ENCODE assay signal across 11 mouse cellular contexts in the genomic region with DNA sequence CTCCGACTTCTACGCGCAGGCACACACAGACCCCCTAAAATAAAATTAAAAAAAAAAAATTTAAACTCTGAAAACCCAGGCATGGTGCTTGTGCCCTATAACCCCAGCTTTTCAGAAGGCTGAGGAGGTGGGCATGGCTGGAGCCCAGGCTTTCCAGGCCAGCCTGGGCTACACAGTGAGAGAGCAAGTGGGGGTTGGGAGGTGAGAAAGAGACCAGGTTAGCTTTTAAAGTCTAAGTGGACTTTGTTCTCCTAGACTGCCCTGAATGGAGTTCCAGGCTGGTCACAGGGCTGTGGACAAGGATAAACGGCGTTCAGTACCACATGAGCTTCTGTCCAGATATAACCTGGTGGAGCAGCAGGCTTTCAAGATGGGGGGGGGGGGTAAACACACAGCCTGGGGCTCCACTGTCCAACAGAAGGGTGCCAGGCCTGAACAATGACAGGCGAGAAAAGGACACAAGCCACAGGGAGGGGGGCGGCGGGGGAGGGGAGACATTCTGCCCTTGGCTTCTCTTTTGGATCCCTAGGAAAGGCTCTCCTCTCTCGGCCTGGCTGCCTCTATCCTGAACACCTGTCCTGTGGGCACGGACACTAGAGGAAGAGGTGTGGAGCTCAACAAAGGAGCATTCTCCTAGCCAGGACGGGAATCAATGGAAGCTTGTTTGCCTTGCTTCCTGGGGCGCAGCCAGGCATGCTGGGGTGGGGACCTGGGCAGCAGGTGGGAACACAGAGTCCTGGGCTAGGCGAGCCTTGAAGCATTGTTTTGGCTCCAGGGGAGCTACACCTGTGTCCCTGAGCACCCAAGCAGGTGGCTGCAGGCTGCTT. TPM values are rescaled to one million over a fixed set of nuclear protein-coding genes. Genes with fewer than 3 reads are reported as not detected.
DNase-seq lines count a peak whose midpoint lies in the region; ATAC-seq and TF ChIP-seq lines count a peak whose summit lies in the region.
"Had no signal": no experiment of that assay in that cellular context is flagged by ENCODE, and none has a peak within 500 bp of the region (broad histone marks: within the 10 kb centered on the region; RNA-seq: fewer than 3 reads in every experiment).

No protein-coding gene starts in this region.

- no peak overlapping the region for H3K4me3 ChIP-seq in kidney, embryonic 15.5 days (replicated peaks)
- H3K4me3 ChIP-seq in ES-Bruce4 (ENCODE audit: low read depth, low read length) = no peak overlapping the region
- no peak overlapping the region for H3K4me3 ChIP-seq in intestine, postnatal 0 days (ENCODE audit: low read depth, low read length)
- H3K4me3 ChIP-seq: liver, embryonic 15.5 days had no signal

- TF ChIP-seq POLR2A in ES-Bruce4 (IDR thresholded peaks at IDR 0.05; ENCODE audit: insufficient read depth, low read length) = no peak

- WGBS in kidney, embryonic 15.5 days = 71% methylated on average over 13 of the region's 13 CpGs
- 53% methylated on average over 13 of the region's 13 CpGs for WGBS in intestine, postnatal 0 days

- H3K9me3 ChIP-seq in kidney, embryonic 15.5 days (replicated peaks) = no peaks in the 10 kb centered on the region
- H3K9me3 ChIP-seq in ES-Bruce4 (replicated peaks; ENCODE audit: control insufficient read depth, insufficient read depth, low read length, poor library complexity, severe bottlenecking) = no peaks in the 10 kb centered on the region
- H3K9me3 ChIP-seq in intestine, postnatal 0 days (ENCODE audit: control insufficient read depth) = no peaks in the 10 kb centered on the region
- H3K9me3 ChIP-seq: liver, embryonic 15.5 days had no signal

- H3K27ac ChIP-seq in kidney, embryonic 15.5 days = peak overlapping the region; percentile 76
- no peak overlapping the region for H3K27ac ChIP-seq in ES-Bruce4 (ENCODE audit: insufficient read depth, low read length)
- H3K27ac ChIP-seq in intestine, postnatal 0 days (ENCODE audit: low read depth, low read length) = peak overlapping the region; percentile 46; the same call in 1 of the 2 replicates
- H3K27ac ChIP-seq: liver, embryonic 15.5 days had no signal

- H3K4me1 ChIP-seq in kidney, embryonic 15.5 days = peaks cover 23% of the 10 kb centered on the region
- peaks cover 8% of the 10 kb centered on the region for H3K4me1 ChIP-seq in ES-Bruce4 (ENCODE audit: control insufficient read depth, insufficient read depth, low read length)
- no peaks in the 10 kb centered on the region; the same call in 1 of the 2 replicates for H3K4me1 ChIP-seq in intestine, postnatal 0 days (replicated peaks; ENCODE audit: control insufficient read depth, insufficient read depth, low read length)

- TF ChIP-seq EP300 in ES-Bruce4 (IDR thresholded peaks at IDR 0.05; ENCODE audit: insufficient read depth, low read depth, low read length) = peak; percentile 93

- H3K9ac ChIP-seq in kidney, embryonic 15.5 days = no peak overlapping the region
- no peak overlapping the region for H3K9ac ChIP-seq in ES-Bruce4 (ENCODE audit: low read depth, poor library complexity, severe bottlenecking)
- H3K9ac ChIP-seq in intestine, postnatal 0 days (ENCODE audit: low read depth, low read length) = no peak overlapping the region
- H3K9ac ChIP-seq: liver, embryonic 15.5 days had no signal

- TF ChIP-seq CTCF in ES-Bruce4 (IDR thresholded peaks at IDR 0.05; ENCODE audit: low read depth, low read length) = no peak
- no peak for TF ChIP-seq CTCF in intestine, postnatal 0 days (IDR thresholded peaks at IDR 0.05; ENCODE audit: low read depth)

- DNase-seq in kidney, postnatal 14 days = no peak
- DNase-seq in cerebellum, adult 9-11 months = peak; percentile 86
- no peak for DNase-seq in layer of hippocampus, adult 8-10 months (ENCODE audit: low spot score in 2 of 2)
- DNase-seq in MN1 (ENCODE audit: low spot score) = no peak
- no peak for DNase-seq in layer of hippocampus, postnatal 14 days (ENCODE audit: low spot score in 2 of 2)
- DNase-seq: gastrocnemius, postnatal 36 days had no signal

- no peak overlapping the region for H3K4me2 ChIP-seq in kidney, embryonic 15.5 days
- H3K4me2 ChIP-seq in intestine, postnatal 0 days (replicated peaks; ENCODE audit: low read depth) = no peak overlapping the region
- H3K4me2 ChIP-seq: liver, embryonic 15.5 days had no signal

- peak; percentile 67 for ATAC-seq in kidney, embryonic 15.5 days (replicated peaks; ENCODE audit: low FRiP score)
- ATAC-seq in intestine, postnatal 0 days = peak; percentile 83

- no peaks in the 10 kb centered on the region for H3K36me3 ChIP-seq in kidney, embryonic 15.5 days
- H3K36me3 ChIP-seq in ES-Bruce4 (ENCODE audit: control insufficient read depth, insufficient read depth, low read length, poor library complexity, severe bottlenecking) = no peaks in the 10 kb centered on the region
- no peaks in the 10 kb centered on the region for H3K36me3 ChIP-seq in intestine, postnatal 0 days (ENCODE audit: control insufficient read depth, insufficient read depth)
- H3K36me3 ChIP-seq: liver, embryonic 15.5 days had no signal

- no peaks in the 10 kb centered on the region for H3K27me3 ChIP-seq in kidney, embryonic 15.5 days
- no peaks in the 10 kb centered on the region for H3K27me3 ChIP-seq in ES-Bruce4 (ENCODE audit: control insufficient read depth, insufficient read depth, low read length, poor library complexity, severe bottlenecking)
- no peaks in the 10 kb centered on the region for H3K27me3 ChIP-seq in intestine, postnatal 0 days (replicated peaks; ENCODE audit: control insufficient read depth, insufficient read depth, low read length)
- H3K27me3 ChIP-seq: liver, embryonic 15.5 days had no signal

RNA-seq across cellular contexts. Expression of a gene that starts 27.9 kb away (rescaled TPM):
- polyA plus RNA-seq in kidney, embryonic 15.5 days (2015; fragmentation: Nextera tagmentation; extraction: Ambion mirVana) = not detected in 2 replicates
- polyA plus RNA-seq in ES-Bruce4 (2011; ENCODE audit: insufficient read depth, insufficient read length, low read depth, missing spikeins) = not detected in 2 replicates
- polyA plus RNA-seq in intestine, postnatal 0 days (2015; fragmentation: Nextera tagmentation; extraction: Ambion mirVana) = not detected in 2 replicates
- not detected for total RNA-seq in layer of hippocampus, adult 8-10 months (2022)
- not detected for total RNA-seq in layer of hippocampus, postnatal 14 days (2021)
- total RNA-seq: gastrocnemius, postnatal 36 days had no signal
- polyA plus RNA-seq: cortical plate, adult 2 months; liver, embryonic 15.5 days had no signal

RNA-seq across cellular contexts. Expression of a gene that starts 46.3 kb away (rescaled TPM):
- 83.1 and 84.0 TPM in 2 replicates for polyA plus RNA-seq in kidney, embryonic 15.5 days (2015; fragmentation: Nextera tagmentation; extraction: Ambion mirVana)
- polyA plus RNA-seq in ES-Bruce4 (2011; ENCODE audit: insufficient read depth, insufficient read length, low read depth, missing spikeins) = 130 TPM in 2 replicates
- polyA plus RNA-seq in intestine, postnatal 0 days (2015; fragmentation: Nextera tagmentation; extraction: Ambion mirVana) = 23.4 and 23.7 TPM in 2 replicates
- 10 to 100 TPM; 33.3 to 35.5 (median 35.2) TPM for total RNA-seq in layer of hippocampus, adult 8-10 months (2022)
- total RNA-seq in layer of hippocampus, postnatal 14 days (2021) = 10 to 100 TPM; 41.9 to 46.2 TPM

RNA-seq across cellular contexts. Expression of a gene that starts 50.0 kb away (rescaled TPM):
- 11.3 and 12.9 TPM in 2 replicates for polyA plus RNA-seq in kidney, embryonic 15.5 days (2015; fragmentation: Nextera tagmentation; extraction: Ambion mirVana)
- 3.2 and 3.9 TPM in 2 replicates for polyA plus RNA-seq in ES-Bruce4 (2011; ENCODE audit: insufficient read depth, insufficient read length, low read depth, missing spikeins)
- 1.7 and 2.1 TPM in 2 replicates for polyA plus RNA-seq in intestine, postnatal 0 days (2015; fragmentation: Nextera tagmentation; extraction: Ambion mirVana)
- total RNA-seq in layer of hippocampus, adult 8-10 months (2022) = 1 to 10 TPM; 1.5 to 3.7 (median 3.1) TPM
- 1 to 10 TPM; 2.6 to 4.0 TPM for total RNA-seq in layer of hippocampus, postnatal 14 days (2021)
